Mouse (Mus musculus) spleen, embryonic (tissue): Measurements from ENCODE around the gene Sike1.

Source experiments
- CTCF ChIA-PET: fragments of 350-600 bp; sonication (Branson Sonifier 250); formaldehyde crosslinking; loops from one replicate; lab custom pipeline; 2022; lab: Charles Lee

The Sike1 gene

GRCm38 (mm10) chr3:102995605-102996321 lies at the start of gene Sike1:
TSS of gene Sike1 (plus strand) at chr3:102995708.
- CTCF ChIA-PET = no interaction called here

DNA sequence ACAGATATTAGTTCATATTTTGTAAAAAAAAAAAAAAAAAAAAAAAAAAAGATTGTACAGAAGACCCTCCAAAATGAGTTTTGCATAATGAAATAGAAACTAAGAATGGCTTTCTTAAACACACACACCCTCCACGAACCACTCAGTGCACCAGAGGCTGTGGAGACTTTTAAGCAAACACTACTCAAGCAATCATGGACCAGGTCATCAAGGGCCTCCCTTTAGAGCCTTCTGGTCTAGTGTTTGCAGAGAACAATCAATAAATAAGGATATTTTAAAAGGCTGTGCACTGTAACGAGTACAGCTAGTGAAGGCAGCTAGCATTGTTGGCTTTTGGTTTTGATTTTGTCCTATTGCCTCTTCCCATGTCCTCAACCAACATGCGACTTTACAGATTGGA lies 49.2 kb upstream of the Sike1 start:
- CTCF ChIA-PET = no interaction called here

- CTCF ChIA-PET = no interaction called here
These were observed 48.6 kb upstream of the Sike1 start for GRCm38 (mm10) chr3:102946861-102947260.

- CTCF ChIA-PET = no interaction called here
These were observed 41.0 kb upstream of the Sike1 start for GRCm38 (mm10) chr3:102954476-102954875.

DNA sequence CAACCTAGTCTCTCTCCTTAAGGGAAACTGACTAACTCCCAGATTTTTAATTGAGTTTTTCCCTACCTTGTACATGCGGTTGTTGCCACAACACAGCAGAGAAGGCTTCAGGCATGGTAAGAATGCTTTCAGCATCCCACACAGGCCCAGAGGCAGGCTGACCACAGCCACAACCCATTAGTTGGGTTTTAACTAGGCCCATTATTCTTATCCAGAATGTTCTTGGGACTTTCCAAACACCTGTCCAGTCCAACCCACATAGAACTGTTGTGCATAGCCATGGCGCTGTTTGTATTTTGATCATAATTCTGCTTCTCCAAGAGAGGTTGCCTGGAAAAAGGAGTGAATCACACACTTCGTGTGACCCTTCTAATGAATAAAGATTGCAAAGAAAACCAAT lies 40.4 kb upstream of the Sike1 start:
- CTCF ChIA-PET = no interaction called here

DNA sequence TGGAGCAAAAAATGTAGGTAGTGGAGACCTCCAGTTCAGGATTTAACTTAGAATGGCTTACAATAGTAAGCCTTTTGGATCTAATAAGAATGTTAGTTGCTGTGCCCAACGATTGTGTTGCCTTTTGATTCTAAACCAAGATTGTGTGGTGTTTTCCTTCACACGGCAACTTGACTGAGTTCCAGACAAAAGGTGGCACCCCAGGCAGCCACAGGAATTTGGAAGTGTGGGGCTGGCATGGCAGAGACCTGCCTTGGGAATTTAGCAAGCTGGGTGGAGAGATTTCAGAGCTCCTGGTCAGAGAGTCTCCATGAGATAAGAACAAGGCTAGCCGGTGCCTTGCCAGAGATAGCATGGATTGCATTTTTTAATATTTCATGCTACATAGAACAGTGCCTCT lies 39.9 kb upstream of the Sike1 start:
- CTCF ChIA-PET = no interaction called here

DNA sequence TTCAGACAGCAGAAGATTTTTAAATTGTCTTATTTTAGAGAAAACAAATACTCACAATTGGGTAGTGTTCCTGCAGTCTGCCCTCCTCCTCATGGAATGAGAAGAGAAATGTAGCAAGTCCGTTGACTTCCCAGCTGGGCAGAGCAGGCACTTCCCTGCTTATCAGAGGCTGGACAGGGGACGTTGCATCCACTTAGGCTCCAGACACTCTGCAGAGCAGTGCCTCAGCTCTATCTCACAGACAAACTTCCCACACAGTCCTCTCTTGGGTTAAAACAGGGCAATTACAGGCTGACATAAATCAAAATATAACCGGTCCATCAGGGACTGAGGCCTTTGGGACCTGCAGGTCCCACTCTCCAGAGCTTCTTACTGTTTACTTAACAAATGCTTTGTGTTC lies 31.5 kb upstream of the Sike1 start, which contains the start of gene Nr1h5:
TSS of gene Nr1h5 (minus strand) at position 101 of the 400 bp plus-strand sequence.
- CTCF ChIA-PET = no interaction called here

GRCm38 (mm10) chr3:102970067-102970466 lies 25.4 kb upstream of the Sike1 start:
- CTCF ChIA-PET = no interaction called here

DNA sequence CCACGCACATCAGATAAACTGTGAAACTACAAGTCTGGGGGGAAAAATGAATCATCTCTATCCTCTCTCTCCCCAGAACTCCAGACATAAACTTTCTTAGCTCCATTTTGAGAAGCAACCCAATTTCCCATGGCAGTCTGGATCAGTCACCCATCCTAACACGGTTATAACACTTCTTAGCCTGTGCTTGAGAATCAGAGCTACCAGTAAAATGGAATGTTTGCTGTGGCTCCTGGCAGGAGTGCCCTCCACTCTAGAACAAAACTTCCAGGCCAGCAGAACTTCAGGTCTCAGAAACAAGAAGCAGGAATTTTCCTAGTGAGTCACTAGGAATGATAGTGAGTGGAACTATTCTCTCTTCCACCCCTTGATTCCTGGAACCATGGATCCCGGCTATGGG lies 25.0 kb upstream of the Sike1 start:
- CTCF ChIA-PET = no interaction called here

DNA sequence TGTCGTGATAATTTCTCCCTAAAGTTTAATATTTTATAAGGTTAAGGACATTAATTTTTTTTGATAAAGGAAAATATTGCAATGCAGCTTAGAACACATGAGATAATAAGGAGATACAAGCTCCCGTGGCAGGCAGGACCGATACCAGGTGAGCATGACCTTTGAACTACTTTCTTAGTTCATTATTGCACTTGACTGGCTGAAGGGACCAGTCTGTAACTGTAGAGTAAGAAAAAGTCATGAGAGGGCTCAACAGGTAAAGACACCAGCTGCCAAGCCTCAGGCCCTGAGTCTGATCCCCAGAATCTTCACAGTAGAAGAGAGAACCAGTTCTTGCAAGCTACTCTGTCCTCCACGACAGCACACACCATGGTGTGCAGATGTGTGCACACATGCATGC lies 18.6 kb upstream of the Sike1 start:
- CTCF ChIA-PET = interaction anchor here (0.7 kb wide), 1 partner anchor 1361 kb away, joined by 4 read pairs; no protein-coding TSS in a partner anchor

GRCm38 (mm10) chr3:102979550-102980348 lies 15.8 kb upstream of the Sike1 start:
- CTCF ChIA-PET = no interaction called here

- CTCF ChIA-PET = no interaction called here
These were observed 15.2 kb upstream of the Sike1 start for GRCm38 (mm10) chr3:102980349-102980736.

DNA sequence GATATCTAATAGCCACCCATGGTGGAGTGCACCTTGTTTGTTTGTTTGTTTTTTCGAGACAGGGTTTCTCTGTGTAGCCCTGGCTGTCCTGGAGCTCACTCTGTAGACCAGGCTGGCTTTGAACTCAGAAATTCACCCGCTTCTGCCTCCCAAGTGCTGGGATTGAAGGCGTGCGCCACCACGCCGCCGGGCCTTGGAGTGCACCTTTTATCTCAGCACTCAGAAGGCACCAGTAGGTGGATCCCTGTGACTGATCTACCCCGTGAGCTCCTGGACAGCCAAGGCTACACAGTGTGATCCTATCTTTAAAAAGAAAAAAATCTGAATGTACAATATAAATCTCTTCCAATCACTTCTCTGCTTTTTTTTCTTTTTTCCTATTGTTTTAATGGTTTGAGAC lies 4.5 kb upstream of the Sike1 start:
- CTCF ChIA-PET = no interaction called here

DNA sequence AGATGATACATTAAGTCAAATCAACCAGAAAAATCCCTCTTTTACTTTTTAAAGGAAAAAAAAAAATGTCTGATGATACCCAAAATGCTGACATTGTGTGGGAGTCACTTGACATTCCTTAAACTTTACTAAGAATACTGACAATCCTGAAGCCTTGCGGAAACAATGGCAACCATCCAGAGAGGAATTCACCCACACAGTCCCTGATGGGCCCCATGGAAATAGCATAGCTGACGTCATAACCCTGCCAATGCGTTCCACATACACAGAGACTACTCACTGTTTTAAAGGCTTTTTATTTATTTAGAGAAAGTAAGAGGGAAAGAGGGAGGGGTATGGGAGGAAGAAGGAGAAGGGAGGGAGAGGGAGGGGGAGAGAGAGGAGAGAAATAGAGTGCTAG lies 2.6 kb upstream of the Sike1 start:
- CTCF ChIA-PET = no interaction called here

- CTCF ChIA-PET = no interaction called here
These were observed 289 bp upstream of the Sike1 start for GRCm38 (mm10) chr3:102995233-102995604.

DNA sequence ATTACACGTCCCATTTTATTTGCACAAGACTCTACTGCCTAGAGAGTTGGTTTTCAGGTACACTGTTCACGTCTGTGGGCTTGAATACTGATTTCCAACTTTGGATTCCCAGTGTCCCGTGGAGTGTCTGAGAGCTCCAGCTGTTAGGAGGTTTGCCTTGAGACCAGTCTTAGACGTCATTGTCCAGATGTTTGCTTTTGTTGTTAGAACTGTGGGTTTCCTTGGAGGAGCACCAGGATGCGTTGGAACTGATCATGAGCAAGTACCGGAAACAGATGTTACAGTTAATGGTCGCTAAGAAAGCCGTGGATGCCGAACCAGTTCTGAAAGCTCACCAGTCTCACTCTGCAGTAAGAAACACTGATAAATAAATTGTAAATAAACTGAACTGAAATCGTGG lies 1.5 kb downstream of the Sike1 start:
- CTCF ChIA-PET = interaction anchor here (0.6 kb wide), 1 partner anchor 434 kb away, joined by 3 read pairs; no protein-coding TSS in a partner anchor

GRCm38 (mm10) chr3:102997591-102997990 lies 2.1 kb downstream of the Sike1 start:
- CTCF ChIA-PET = no interaction called here

- CTCF ChIA-PET = interaction anchor here (0.6 kb wide), 1 partner anchor 12 kb away, joined by 10 read pairs; no protein-coding TSS in a partner anchor
These were observed 6.1 kb downstream of the Sike1 start for GRCm38 (mm10) chr3:103001595-103001994.

GRCm38 (mm10) chr3:103017350-103017749 lies 21.8 kb downstream of the Sike1 start:
- CTCF ChIA-PET = interaction anchor here (0.6 kb wide), 1 partner anchor 285 kb away, joined by 3 read pairs; no protein-coding TSS in a partner anchor

- CTCF ChIA-PET = no interaction called here
These were observed 24.0 kb downstream of the Sike1 start for GRCm38 (mm10) chr3:103019462-103019861.

GRCm38 (mm10) chr3:103020249-103020942 lies 24.9 kb downstream of the Sike1 start, which contains the start of gene Csde1:
TSS of gene Csde1 (plus strand) at chr3:103020426.
- CTCF ChIA-PET = no interaction called here
